Mouse (Mus musculus) frontal cortex, adult 2 months (tissue): ENCODE measurements around the gene Pdia5. TPM values are rescaled to one million over a fixed set of nuclear protein-coding genes. Genes with fewer than 3 reads are reported as not detected.

Experiments used
- DNase-seq, 2 experiments: peaks; one replicate each; pipeline ENCODE4 v3.0.0; 2022; ENCODE audit warnings: low spot score in 1 of 2; ENCODE audit errors: extremely low spot score in 1 of 2
- polyA plus RNA-seq: library from polyadenylated mRNA; depleted of rRNA; stranded (reverse); fragments of >200 nt; gene quantifications from 2 replicates; pipeline ENCODE4 v1.2.3, GENCODE M21; 2012; rRNA removed

Pdia5 gene
- polyA plus RNA-seq, result 8.8 and 9.5 TPM in 2 replicates

DNA sequence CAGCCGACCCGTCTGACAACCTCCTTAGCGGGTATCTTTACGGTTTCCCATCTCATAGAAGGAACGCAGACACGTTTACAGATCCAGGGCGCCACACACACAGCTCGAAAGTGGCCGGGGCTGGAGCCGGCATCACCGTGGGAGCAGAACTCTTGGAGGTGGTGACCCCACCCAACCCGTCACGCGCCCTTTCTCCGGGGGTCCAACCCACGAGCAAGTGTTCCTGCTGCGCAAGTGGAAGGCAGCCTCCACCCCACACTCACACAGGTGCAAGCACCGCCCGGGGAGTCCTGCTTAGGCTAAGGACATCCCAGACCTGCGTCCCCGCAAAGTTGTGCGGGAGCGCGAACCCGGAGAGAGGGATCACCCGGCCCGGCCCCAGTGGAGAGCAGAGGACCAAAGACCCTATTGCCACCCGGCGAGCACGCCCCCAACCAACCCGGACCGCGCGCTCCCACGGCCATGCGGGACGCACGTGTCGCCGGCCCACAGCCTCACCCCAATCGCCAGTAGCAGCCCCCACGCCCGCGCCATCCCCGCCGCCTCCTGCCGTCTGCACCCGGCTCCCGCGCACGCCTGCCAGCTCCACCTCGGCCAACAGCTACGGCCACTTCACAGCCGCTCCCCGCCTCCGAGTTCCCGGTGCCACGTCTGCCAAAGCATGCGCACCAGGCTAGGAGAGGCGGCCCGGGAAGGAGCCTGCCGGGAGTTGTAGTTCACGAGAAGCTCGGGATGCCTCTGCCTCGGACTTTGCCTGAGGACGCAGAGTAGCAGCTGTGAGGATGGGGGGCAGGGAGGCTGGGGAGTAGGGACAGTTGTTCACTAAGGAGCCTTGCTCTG, at the start of gene Pdia5:
TSS of gene Pdia5 (minus strand) at position 643 of the 840 bp plus-strand sequence.
- peak; percentile 78 to 91 for DNase-seq

DNA sequence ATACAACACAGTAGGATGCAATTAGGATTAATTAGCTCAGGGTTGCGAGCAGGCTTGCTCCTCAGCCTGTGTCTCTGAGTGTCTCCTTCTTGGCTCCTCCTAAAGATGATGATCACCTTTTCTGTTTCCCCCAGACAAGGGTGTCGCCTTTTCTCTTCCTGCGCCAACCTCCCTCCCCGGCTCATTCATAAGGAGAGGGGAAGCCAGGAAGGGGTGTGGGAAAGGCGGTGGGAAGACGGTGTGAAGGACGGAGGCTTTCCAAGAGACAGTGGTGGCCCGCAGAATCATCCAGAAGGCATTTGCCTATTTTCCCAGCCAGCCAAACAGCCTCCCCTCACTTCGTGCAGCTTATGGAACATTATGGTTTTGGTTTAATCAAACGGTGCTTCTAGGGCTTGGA, 48.4 kb upstream of the Pdia5 start:
- no peak for DNase-seq

DNA sequence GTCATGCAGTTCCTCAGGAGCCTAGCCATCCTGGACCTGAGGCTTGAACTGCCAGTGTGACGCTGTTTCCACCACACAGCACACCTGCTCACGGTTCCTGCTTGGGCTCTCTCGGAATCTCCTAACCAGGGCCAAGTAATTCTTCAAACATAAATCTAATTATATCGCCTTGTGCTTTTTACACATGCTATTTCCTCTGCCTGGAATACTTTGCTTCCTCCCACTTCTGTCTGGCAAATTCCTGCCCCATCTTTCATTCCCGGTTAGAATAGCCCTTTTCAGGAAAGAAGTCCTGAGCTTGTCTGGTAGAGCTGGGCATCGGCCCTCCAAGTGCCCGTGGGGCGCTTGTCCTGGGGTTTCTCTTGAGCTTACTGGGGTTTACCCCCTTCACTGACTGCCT, 47.0 kb upstream of the Pdia5 start:
- peak in 1 of 2 experiments; percentile 37 for DNase-seq

DNA sequence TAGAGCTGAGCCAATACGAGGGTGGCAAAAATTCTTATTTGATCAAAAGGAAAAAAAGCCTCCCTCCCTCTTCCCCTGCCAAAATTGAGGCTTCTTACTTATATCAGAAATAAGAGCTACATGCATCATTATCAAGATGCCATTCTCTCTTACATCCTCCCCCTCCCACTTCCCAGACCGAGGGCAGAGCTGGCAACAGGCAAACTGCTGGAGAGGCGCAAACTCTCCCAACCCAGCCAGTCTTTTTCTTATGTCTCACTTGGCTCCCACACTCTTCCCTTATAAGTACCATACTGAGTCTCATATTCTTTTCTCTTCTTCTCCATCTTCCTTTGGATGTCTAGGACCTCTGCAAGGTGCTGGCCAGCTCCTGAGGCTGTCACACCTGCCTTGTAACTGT, 44.0 kb upstream of the Pdia5 start:
- DNase-seq, result peak in 1 of 2 experiments; percentile 14

DNA sequence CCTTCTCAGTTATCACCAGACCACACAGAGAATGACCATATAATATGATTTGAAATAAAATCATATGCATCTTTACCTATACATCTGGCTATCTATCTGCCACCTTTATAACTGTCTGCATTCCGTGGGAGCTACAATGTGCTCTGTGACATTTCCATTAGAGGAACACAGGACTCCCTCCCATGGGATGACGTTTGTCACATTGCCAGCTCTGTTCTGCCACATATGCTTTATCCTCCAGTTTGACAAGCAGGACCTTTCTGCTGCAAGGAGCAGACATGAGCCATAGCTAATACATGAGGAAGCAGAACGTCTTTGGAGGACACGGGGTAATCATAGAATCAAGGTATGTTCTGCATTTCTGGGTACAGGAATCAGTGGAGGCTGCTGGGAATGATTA, 33.5 kb upstream of the Pdia5 start:
- DNase-seq, result no peak

DNA sequence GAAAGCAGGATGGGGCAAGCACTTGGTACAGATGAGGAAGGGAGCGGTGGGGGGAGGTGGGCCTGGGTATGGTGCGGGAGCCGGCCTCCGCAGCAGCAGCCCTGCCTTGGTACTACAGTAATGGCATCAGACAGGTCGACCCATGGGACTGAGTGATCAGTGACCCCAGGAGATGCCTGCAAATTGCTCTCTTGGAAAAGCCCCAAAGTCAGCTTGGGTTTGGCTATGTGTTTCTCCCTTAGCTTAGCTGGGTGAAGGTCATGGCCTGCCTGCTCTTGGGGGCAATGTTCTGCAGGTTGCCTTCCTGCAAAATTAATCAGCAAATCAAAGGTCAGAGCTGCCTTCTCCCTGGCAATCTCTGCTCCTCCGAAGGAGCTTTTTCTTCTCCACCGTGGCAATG, 28.6 kb upstream of the Pdia5 start:
- DNase-seq, result no peak

DNA sequence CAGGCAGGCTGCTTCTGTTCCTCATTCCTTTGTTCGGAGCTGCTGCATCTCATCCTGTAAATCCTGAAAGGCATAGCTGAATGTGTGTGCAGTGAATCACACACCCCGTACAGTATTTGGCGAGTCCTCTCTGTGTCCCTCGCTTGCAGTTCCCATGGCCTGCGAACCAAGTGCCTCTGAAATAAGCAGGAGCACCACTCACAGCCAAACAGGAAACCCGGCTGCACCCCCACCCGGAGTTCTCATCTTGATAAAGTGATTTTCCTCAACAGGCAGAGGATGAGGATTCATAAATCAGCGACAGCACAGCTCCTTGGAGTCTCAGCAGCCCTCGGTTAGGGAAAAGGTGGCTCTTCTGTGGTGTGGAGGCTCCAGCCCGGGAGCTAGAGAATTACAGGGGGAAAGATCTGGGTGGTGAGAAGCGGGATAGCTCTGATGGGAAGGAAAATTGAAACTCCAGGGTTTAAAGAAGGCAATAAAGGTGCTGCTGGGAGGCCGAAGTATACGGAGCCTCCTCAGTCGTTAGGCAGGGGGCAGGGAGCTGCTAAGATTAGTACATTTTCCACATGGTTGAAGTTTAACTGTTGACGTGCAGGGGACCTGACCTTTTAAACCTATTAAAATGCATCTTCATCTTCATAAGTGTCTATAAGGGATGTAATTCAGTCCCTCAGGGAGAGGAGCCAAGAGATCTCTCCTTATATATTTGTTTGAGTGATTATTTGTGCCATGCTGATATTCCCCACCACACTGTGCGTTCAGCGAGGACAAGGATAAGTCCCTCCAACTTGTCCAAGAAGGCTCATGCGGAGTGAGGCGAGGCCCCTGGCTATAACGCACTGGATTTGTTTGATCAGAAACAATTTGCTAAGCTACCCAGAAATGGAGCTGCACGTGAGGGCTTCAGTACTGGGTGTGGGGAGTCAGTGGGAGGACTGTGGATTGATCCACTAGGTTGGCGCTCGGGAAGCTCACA, 27.6 kb upstream of the Pdia5 start:
- no peak for DNase-seq

DNA sequence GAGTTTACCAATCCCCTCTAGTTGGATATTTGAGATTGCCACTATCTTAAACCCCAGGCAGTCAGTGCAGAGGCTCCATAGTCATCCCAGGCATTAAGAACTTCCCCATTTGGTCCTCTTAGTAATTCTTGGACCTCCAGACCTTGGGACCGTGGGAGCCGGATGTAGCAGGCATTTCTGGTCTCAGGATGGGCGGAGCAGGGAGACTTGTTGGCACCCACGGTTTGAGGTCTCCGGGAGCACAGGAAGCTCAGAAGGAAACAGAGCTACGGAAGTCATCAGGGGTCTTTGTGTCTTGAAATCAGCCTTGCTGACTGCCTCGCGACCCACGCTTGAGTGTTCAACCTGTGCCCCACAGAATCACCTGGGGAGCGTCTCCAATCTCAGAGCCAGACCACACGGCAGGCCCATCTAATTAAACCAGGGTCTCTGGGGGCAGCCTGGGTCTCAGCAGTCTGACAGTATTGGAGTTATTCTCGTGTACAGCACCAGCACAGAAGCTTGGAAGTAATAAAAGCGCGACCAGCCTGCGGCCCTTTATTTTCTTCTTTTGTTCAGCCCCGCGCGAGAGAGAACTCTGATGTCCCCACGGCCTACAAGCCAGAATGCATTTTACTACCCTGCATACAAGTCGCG, 25.4 kb upstream of the Pdia5 start:
- DNase-seq, result no peak

DNA sequence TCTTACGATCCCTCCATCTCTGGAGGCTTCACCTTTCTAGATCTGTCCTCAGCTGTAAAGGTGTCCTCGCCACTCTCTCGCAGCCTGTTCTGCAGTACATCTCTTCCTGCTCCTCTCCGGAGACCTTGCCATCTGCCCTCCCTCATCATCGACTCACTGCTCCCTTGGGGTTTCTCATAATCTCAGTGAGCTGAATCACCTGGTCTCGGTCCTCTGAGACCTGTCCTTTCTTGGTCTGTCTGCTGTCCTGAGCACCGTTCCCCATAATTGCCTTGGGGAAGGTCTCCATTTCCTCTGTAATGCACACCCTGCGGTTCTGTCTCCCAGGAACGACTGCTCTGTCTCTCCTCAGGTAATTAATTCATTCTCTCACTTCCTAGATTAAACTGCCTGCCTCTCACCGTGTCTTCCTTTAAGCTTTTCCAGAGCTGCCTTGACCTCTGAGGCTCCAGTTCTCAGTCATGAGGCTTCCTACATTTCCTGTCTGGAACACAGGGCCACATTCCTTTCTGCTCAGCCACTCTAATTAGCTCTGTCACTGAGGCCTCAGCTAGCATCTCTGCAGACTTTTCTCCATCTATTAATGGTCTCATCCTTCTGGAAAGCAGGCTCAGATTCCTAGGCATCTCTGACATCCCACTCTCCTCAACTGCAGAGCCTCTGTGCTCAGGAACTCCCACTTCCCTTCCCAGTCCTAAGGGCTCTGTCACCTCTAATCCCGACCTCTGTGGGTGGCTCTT, 18.8 kb upstream of the Pdia5 start:
- no peak for DNase-seq

DNA sequence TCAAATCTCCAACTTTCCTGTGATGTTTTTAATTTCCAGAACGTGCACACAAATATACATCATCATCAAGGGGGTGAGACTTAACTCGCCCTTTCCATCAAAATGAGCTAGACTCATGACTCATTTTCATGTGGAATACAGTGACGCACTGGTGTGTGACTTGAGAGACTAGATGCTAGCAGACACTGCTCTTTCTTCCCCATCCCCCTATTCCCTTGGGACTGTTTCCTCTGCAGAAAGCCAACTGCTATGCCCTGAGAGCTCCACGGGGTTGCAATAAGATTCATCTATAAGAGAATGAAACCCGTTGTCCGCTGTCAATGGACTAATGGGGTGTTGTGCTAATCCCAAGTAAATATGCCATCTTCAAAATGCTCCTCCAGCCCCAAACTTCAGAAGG, 17.9 kb upstream of the Pdia5 start:
- DNase-seq, result no peak

DNA sequence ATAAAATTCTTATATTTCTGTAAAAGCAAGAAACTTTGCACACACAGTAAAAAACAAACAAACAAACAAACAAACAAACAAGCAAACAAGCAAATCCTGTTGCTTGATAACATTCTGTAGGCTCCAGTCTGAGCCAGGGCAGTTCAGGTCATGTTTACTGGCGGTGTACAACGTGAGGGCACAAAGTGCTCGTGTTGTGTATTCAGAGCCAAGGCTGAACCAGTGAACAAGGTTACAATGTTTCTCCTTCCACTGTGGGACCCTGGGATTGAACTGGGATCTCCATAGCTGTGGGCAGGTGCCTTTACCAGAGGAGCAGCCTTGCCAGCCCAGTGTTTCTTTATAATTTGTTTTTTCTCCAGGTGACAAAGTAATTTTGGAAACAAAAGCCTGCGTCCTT, 15.1 kb upstream of the Pdia5 start:
- no peak for DNase-seq

DNA sequence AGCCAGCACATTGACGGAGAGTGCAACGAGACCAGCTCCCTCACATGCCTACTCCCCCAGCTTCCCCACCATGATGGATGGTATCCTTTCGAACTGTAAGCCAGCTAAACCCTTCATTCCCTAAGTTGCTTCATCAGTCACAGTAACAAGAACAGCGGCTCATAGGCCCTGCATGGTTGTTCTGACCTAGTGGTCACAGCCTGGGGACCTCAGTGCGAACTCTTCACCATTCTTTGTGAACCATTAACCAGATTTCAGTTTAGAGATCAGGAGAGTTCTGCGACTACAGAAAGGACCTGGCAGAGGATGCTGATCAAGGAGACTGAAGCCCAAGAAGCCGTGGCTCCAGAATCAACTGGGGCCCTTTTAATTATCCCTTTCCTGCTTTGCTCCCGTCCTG, 13.6 kb upstream of the Pdia5 start:
- no peak for DNase-seq

DNA sequence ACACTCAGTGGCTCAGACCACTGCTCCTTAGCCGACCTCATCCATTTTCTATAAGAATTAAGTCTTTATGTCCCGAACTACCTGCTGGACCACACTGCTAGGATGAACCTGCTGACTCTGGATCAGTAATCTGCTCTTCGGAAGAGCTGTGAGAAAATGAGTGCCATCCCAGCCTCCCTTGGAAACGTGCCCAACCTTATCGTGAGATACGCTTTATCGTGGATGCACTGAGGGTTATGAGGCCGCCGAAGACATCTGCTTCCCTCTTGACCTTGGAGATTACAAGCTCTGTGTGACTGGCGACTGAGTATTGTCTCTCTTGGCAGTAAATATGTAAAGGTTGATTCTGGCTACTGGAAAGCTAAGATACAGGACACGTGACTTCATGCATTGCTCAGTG, 11.8 kb upstream of the Pdia5 start:
- no peak for DNase-seq

DNA sequence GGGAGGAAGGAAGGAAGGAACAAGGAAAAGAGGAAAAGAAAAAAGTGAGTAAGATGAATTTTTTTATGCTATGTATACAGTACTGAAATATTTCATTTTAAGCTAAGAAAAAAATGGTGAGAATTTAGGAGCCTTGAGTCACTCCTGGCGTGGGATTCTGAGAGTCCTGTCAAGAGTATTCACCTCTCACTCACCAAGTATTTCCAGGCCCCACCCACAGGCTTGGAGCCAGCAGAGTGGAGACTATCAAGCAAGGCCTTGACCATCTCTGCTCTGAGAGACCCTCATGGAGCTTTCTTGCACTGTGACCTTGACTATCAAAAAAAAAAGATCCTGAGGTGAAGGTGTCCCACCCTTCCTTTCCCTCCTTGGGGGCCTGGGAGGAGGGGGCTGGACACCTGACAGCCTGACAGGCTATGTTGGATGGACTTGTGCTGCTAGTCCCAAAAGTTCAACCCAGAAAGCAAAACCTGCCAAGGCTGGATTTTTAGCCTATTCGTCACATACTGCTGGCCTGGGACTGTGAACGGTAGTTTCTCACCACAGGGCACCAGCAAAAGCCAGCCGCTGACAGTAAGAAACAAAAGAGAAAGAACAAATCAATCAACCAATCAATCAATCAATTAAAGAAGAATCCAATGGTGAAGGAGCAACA, 10.6 kb upstream of the Pdia5 start:
- DNase-seq, result no peak

DNA sequence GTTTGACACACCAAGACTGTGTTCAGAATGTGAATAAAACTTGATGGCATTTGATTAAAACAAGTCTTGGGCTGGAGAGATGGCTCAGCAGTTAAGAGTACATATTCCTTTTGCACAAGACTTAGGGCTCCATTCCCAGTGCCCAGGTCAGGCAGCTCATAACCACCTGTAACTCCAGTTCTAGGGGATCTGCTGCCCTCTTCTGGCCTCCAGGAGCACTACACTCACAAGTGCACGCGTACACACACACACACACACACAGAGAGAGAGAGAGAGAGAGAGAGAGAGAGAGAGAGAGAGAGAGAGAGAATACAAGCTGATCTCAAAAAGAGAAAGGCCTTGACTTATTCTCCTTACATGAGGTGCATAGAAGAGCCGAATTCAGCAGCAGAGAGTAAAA, 9.7 kb upstream of the Pdia5 start:
- DNase-seq, result no peak

DNA sequence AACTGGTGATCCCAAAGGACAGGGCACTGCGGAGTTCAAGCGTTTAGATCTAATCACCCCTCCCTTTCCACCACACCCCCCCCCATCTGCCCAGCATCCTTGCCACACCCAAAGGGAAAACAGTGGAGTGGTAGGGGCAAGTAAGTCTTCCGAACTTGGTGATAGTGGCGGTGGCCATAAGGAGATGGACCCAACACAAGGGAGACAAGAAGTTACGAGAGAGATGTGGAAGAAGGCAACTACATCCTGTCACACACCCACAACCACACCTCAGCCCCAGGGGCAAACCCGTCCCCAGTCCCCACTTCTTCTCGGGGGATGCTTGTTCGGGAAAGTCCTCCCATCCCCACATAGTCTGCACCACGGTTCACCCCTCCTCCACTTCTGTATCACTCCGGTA, 880 bp downstream of the Pdia5 start:
- no peak for DNase-seq

DNA sequence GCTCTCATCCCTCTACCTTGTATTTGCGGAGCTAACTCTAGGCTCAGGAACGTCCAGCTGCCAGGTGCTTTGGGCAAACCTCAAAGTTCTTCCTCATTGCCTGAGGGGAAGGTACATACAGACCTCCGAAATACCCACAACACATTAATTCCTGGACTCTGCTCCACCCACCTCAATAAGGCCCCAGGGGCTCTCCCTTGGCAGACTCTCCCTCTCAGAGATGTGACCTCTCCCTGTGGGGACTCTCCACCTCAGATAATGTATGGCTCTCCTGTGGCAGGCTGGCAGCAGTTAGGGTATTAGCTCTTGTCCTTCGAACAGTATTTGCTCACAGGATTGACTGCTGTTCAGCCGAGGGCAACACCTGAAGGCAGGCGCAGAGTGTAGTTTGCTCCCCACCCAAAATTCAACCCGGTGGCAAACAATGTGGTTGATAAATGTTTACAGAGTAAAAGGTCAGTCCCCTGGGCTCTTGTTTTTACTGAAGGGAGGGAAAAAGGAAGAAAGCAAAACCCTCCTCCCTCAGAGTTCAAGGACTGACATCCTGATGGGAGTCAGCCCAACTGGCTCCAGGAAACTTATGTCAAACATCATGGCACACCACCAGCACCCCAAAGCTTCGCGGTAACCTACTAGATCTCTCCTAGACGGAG, 1.5 kb downstream of the Pdia5 start:
- no peak for DNase-seq

DNA sequence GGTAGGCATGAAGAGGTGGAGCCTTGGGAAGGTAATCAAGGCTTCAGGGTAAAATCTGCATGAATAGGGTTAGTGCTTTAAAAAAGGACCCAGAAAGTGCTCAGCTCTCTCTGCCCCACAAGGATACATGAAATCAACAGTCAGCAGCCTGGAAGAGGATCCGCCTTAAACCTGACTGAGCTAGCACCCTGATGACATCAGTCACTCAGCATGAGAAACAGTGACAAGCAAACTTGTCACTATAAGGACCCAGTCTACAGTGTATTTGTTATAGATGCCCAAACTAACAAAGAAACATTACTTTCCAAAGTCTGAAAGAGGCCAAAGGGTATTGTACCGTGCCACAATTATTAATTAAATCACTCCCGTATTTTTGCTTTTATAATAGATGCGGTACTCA, 2.9 kb downstream of the Pdia5 start:
- no peak for DNase-seq

DNA sequence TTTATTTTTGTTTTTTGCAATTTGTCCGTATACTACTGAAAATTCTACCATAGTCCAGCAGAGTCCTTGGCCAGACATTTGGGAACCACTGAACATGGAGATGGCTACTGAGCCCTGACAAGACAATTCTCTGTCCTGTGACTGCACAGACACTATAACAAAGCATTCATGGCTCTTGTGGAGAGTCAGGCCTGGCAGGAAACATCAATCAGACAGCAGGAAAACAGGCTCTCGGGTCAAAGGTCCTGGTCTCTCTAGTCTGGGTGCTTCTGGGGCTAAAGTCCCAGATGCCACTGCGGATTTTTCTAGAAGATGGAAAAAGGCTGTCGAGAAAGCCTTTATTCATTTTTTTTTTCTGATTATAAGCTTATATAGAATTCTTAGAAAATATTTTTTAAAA, 3.6 kb downstream of the Pdia5 start:
- DNase-seq, result no peak
